Mouse (Mus musculus) lung, adult 2 months (tissue): ENCODE measurements around the gene Lrrc1. TPM values are rescaled to one million over a fixed set of nuclear protein-coding genes. Genes with fewer than 3 reads are reported as not detected.
A peak's percentile ranks its signal among the peaks of the same experiment; 100 is the strongest.

Source experiments
- DNase-seq: peaks from one replicate; pipeline ENCODE4 v3.0.0; 2022
- H3K4me1 ChIP-seq: fragments of 200-500 bp; 2 replicates; pipeline ENCODE4 v1.6.1; 2011; ENCODE audit warnings: low read length; ENCODE audit not compliant: control insufficient read depth, insufficient read depth
- H3K4me3 ChIP-seq: fragments of 200-500 bp; replicated peaks from 2 replicates; pipeline ENCODE3; 2011; ENCODE audit warnings: low read depth, mild to moderate bottlenecking, control low read depth, low read length; ENCODE audit errors: extremely low read depth
- CTCF ChIP-seq: fragments of 200-500 bp; IDR thresholded peaks from 2 replicates; pipeline ENCODE4 v1.5.1; 2011; ENCODE audit warnings: mild to moderate bottlenecking, low read length, control low read depth; ENCODE audit not compliant: insufficient read depth
- POLR2A ChIP-seq: fragments of 200-500 bp; IDR thresholded peaks from 2 replicates; pipeline ENCODE4 v1.6.1; 2011; ENCODE audit warnings: low read depth, mild to moderate bottlenecking, control low read depth, low read length, borderline replicate concordance; ENCODE audit errors: extremely low read depth
- WGBS: fragments of 180-500 bp; shearing (Covaris S2); methylation state at CpG from one replicate; pipeline ENCODE4 v1.1.7; 2018; 5-methylcytosine and 5-hydroxymethylcytosine counted together
- polyA plus RNA-seq: library from polyadenylated mRNA; depleted of rRNA; stranded (reverse); fragments of >200 nt; gene quantifications from 2 replicates; pipeline ENCODE4 v1.2.3, GENCODE M21; 2012

Gene Lrrc1
- polyA plus RNA-seq, 1 experiment, result 45.3 TPM

GRCm38 (mm10) chr9:77403961-77404360 lies 140.7 kb downstream of the Lrrc1 start:
- WGBS, result 78% methylated on average over 6 of the region's 6 CpGs
- TF ChIP-seq POLR2A (no peak), CTCF (no peak)
- Histone ChIP-seq H3K4me1 (no peaks in the 10 kb centered on the region), H3K4me3 (no peak overlapping the region)
- no peak for DNase-seq

GRCm38 (mm10) chr9:77402971-77403370 lies 141.7 kb downstream of the Lrrc1 start:
- 96% methylated on average over 1 of the region's 1 CpGs for WGBS
- TF ChIP-seq CTCF (no peak), POLR2A (no peak)
- no peak for DNase-seq
- Histone ChIP-seq H3K4me3 (no peak overlapping the region), H3K4me1 (no peaks in the 10 kb centered on the region)

GRCm38 (mm10) chr9:77399801-77400200 lies 144.9 kb downstream of the Lrrc1 start:
- TF ChIP-seq CTCF (no peak), POLR2A (no peak)
- DNase-seq, result no peak
- Histone ChIP-seq H3K4me1 (no peaks in the 10 kb centered on the region), H3K4me3 (no peak overlapping the region)
- 91% methylated on average over 5 of the region's 5 CpGs for whole genome bisulfite sequencing

- H3K4me1 ChIP-seq, result no peaks in the 10 kb centered on the region
- WGBS, result 72% methylated on average over 13 of the region's 13 CpGs
- no peak for DNase-seq
- H3K4me3 ChIP-seq, result no peak overlapping the region
- no peak for TF ChIP-seq POLR2A
- TF ChIP-seq CTCF, result no peak
Observed at GRCm38 (mm10) chr9:77398856-77399631, 145.6 kb downstream of the Lrrc1 start.

GRCm38 (mm10) chr9:77397027-77397426 lies 147.6 kb downstream of the Lrrc1 start:
- 57% methylated on average over 4 of the region's 4 CpGs for WGBS

GRCm38 (mm10) chr9:77391248-77391647 lies 153.4 kb downstream of the Lrrc1 start:
- DNase-seq, result no peak
- WGBS, result 87% methylated on average over 10 of the region's 10 CpGs
- Histone ChIP-seq H3K4me1 (no peaks in the 10 kb centered on the region), H3K4me3 (no peak overlapping the region)
- TF ChIP-seq CTCF (no peak), POLR2A (no peak)

More at GRCm38 (mm10) chr9:77397027-77397426, 147.6 kb downstream of the Lrrc1 start:
- Histone ChIP-seq H3K4me3 (no peak overlapping the region), H3K4me1 (no peaks in the 10 kb centered on the region)
- TF ChIP-seq POLR2A (no peak), CTCF (no peak)
- DNase-seq, result no peak

- 68% methylated on average over 8 of the region's 8 CpGs for WGBS
- TF ChIP-seq CTCF (no peak), POLR2A (no peak)
- H3K4me3 ChIP-seq, result no peak overlapping the region
- no peaks in the 10 kb centered on the region for H3K4me1 ChIP-seq
- no peak for DNase-seq
Observed at GRCm38 (mm10) chr9:77388956-77389355, 155.7 kb downstream of the Lrrc1 start.

- no peak for DNase-seq
- no peak for TF ChIP-seq POLR2A
- peak; percentile 15; the same call in 1 of the 2 replicates for TF ChIP-seq CTCF
- H3K4me3 ChIP-seq, result no peak overlapping the region
- no peaks in the 10 kb centered on the region for H3K4me1 ChIP-seq
- WGBS, result 17% methylated on average over 1 of the region's 1 CpGs
Observed at GRCm38 (mm10) chr9:77386751-77387150, 157.9 kb downstream of the Lrrc1 start.

GRCm38 (mm10) chr9:77385611-77386010 lies 159.1 kb downstream of the Lrrc1 start:
- 79% methylated on average over 12 of the region's 12 CpGs for WGBS
- no peaks in the 10 kb centered on the region for H3K4me1 ChIP-seq
- no peak for DNase-seq
- TF ChIP-seq CTCF, result no peak
- no peak for TF ChIP-seq POLR2A
- H3K4me3 ChIP-seq, result no peak overlapping the region

GRCm38 (mm10) chr9:77384651-77385050 lies 160.0 kb downstream of the Lrrc1 start:
- TF ChIP-seq POLR2A (no peak), CTCF (no peak)
- no peak for DNase-seq
- H3K4me1 ChIP-seq, result no peaks in the 10 kb centered on the region
- WGBS, result 83% methylated on average over 9 of the region's 9 CpGs
- H3K4me3 ChIP-seq, result no peak overlapping the region
